ENCODE assay signal across 1 mouse cellular context in genomic region chr5:123079568-123079967, GRCm38 (mm10).
TF ChIP-seq lines count a peak whose summit lies in the region.

No protein-coding gene starts in this region.

TF ChIP-seq in myocyte, 11 proteins besides CTCF, POLR2A, EP300 and RAD21:
- no peak for TF ChIP-seq TCF3 (IDR thresholded peaks at IDR 0.05; ENCODE audit: insufficient read length, low read depth)
- TF ChIP-seq MAX (IDR thresholded peaks at IDR 0.05; ENCODE audit: low read depth): no peak
- no peak for TF ChIP-seq REST (IDR thresholded peaks at IDR 0.05; ENCODE audit: insufficient read depth, insufficient read length)
- no peak for TF ChIP-seq MYOG (IDR thresholded peaks at IDR 0.05; ENCODE audit: control insufficient read depth in 1 of 3, insufficient read depth in 1 of 3, insufficient read length in 2 of 3, low read depth in 2 of 3)
- TF ChIP-seq TCF12 (IDR thresholded peaks at IDR 0.05; ENCODE audit: insufficient read depth, poor library complexity, severe bottlenecking): no peak
- TF ChIP-seq USF1 (IDR thresholded peaks at IDR 0.05; ENCODE audit: low read depth): no peak
- TF ChIP-seq MYOD1 (IDR thresholded peaks at IDR 0.05; ENCODE audit: control insufficient read depth in 1 of 3, insufficient read length in 2 of 3, low read depth in 2 of 3): no peak
- TF ChIP-seq CEBPB (IDR thresholded peaks at IDR 0.05; ENCODE audit: insufficient read depth, poor library complexity, severe bottlenecking): no peak
- TF ChIP-seq E2F4 (IDR thresholded peaks at IDR 0.05; ENCODE audit: insufficient read depth): no peak
- TF ChIP-seq SRF (IDR thresholded peaks at IDR 0.05; ENCODE audit: control insufficient read depth, insufficient read length, low read depth): no peak
- no peak for TF ChIP-seq POLR2AphosphoS2 (IDR thresholded peaks at IDR 0.05; ENCODE audit: insufficient read length, low read depth)
